Mouse (Mus musculus) WW6 (cell line): ENCODE measurements at regions not wholly inside any gene's neighbourhood (a gene's known extent, or its start where the extent isn't known, plus 50 kb on each side); places are given as distances from the start of the nearest gene placed in this dataset.
A peak's percentile ranks its signal among the peaks of the same experiment; 100 is the strongest.
"Not testable (repeated sequence)": the region's sequence is repeated elsewhere in the genome, so short reads cannot be mapped to it uniquely, and the experiment has no call there.

ENCODE experiments used
- DNase-seq: peaks from one replicate; pipeline ENCODE4 v3.0.0-alpha.2; 2013; ENCODE audit warnings: low read depth, low spot score

GRCm38 (mm10) chr2:95433996-95434395 is 884.0 kb upstream of the Lrrc4c start:
- DNase-seq = not testable (repeated sequence)

GRCm38 (mm10) chr2:95440957-95441356 is 877.0 kb upstream of the Lrrc4c start:
- no peak for DNase-seq

GRCm38 (mm10) chr2:95443245-95443799 is 874.6 kb upstream of the Lrrc4c start:
- DNase-seq = no peak

- DNase-seq = peak; percentile 40
Observed at GRCm38 (mm10) chr2:95448897-95449296, 869.1 kb upstream of the Lrrc4c start.

- DNase-seq = no peak
Observed at GRCm38 (mm10) chr2:95479827-95480226, 838.1 kb upstream of the Lrrc4c start.

GRCm38 (mm10) chr2:95483397-95483796 is 834.6 kb upstream of the Lrrc4c start:
- no peak for DNase-seq

DNA sequence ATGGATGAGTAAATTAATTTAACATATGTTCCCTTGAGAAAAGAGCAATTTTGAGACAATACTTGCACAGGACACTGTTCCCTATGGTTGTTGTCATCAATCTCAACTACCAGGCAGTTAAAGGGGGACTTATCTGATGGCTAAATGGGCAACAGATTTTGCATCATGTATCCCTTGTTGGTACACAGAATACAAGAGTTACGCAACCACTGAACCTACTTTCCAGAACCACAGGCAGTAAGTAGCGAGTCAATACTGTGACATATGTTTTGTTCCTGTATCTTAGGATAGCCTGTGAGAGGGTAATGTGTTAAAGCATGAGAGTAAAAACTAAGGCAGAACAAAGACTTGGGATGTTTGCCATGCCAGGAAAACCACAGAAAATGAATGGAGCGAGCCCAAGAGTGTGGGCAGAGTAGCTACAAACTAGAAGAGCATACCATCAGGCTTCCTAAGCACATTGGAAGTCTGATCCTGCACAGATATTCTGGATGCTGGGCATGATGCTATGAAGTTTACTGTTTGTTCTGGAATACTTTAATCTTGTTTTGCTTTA is 830.3 kb upstream of the Lrrc4c start:
- no peak for DNase-seq

GRCm38 (mm10) chr2:95494026-95494697 is 823.8 kb upstream of the Lrrc4c start:
- DNase-seq = no peak

DNA sequence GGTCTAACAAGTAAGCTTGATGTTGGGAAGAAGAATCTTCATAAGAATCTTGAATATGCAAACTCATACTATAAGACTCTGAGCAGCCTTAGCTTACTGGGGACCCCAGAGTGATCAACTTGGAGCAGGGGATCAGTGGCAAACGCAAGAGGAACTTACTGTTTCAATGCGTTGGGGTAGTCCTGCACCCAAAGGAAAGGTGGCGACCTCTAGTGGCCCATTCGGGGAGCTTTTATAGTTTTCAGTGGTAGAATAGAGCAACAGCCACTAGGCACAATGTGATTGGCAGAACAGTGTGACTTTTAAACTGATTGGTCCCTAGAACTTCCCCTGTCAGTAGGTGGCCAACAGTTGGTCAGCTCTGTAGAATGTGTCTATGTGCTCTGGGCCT is 823.3 kb upstream of the Lrrc4c start:
- DNase-seq = peak; percentile 29

- DNase-seq = no peak
Observed at GRCm38 (mm10) chr2:95511286-95511685, 806.7 kb upstream of the Lrrc4c start.

DNA sequence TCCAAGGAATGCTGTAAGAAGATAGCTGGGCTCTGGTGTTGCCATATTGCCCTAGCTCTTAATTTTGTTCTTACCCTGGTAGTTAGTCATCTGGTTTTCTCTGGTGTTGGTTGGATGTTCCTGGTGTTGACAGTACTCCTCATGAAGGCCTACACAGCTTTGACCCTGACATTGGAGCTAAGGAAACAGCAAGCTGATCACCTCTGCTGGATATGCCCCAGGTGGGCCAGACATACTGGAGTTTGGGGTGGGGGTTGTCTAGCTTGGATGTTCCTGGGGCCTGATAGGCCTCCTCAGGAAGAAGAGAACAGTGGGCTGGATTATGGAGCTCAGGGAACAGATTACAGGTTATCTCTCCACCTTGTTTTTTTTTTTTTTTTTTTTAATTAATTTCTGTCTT is 796.3 kb upstream of the Lrrc4c start:
- DNase-seq = no peak

GRCm38 (mm10) chr2:95524590-95525266 is 793.2 kb upstream of the Lrrc4c start:
- no peak for DNase-seq

DNA sequence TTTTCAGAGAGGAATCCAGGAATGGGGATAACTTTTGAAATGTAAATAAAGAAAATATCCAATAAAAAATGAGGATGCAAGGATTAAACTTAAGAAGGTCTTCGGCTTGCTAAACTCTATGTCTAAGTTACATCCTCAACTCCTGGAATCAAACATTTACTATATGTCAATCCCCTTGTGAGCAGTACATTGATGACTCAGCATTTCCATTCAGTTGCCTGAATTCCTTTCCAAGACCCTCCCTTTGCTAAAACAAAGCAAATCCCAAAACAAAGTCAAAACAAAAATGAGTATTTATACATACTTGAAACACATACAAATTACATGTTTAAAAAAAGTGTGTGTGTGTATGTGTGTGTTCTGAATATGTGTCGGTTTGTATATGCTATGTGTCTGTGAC is 753.9 kb upstream of the Lrrc4c start:
- no peak for DNase-seq

DNA sequence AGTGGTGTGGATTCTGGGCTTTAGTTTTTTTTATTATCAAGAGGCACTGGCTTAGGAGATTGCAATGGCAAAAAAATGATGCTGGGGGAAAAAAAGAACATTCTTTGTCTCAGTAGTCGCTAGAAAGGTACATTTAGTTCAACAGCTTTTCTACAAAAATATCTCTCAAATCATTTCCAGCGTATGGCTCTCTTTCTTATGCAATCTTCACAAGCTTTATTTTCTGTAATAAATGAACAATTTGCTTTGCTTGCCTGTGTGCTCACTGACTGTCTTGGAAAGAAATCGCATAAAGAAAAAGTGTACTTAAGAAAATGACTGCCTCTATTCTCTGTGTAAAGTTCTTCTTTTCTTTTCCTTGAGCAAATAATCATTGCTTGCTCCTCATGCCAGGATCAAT is 742.1 kb upstream of the Lrrc4c start:
- no peak for DNase-seq

- no peak for DNase-seq
Observed at GRCm38 (mm10) chr2:95579201-95579600, 738.8 kb upstream of the Lrrc4c start.

GRCm38 (mm10) chr2:95586002-95586401 is 732.0 kb upstream of the Lrrc4c start:
- no peak for DNase-seq

DNA sequence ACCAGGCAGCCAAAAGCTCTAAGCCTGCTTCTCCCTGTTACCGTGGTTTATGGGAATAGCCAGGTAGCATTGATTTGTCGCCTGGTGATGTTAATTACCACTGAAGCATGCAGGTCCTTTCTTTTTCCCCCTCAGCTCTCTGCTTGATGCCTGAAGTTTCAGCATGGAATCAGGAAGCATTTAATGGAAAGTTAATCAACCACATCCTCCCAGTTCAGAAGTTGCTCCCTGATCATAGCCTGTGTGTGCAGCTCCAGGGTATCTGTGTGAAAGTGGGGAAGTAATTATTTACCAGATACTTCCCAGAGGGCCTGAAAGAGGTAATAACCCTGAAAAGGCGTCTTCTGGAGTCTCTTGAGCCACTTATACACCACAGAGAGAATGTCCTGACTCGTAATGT is 730.9 kb upstream of the Lrrc4c start:
- no peak for DNase-seq

GRCm38 (mm10) chr2:95613354-95613753 is 704.6 kb upstream of the Lrrc4c start:
- no peak for DNase-seq

DNA sequence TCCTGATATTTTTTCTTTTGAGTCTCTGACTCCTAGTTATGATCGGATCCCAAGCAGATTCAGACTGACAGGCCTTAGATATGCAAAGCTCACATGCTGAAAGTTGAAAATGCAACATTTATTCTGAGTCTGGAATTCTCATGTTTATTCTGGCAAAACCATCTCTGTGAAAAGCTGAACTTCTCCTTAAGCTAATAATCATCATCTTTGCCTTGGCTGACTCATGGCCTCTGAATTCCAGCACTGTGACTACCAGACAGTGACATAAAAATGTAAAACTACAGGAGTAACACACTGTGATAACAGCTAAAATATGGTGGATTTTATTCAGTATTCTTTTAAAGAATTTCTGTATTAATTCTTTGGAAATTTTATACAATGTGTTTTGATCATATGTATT is 680.4 kb upstream of the Lrrc4c start:
- DNase-seq = no peak

- peak; percentile 4 for DNase-seq
Observed at GRCm38 (mm10) chr2:95674347-95674746, 643.6 kb upstream of the Lrrc4c start.

DNA sequence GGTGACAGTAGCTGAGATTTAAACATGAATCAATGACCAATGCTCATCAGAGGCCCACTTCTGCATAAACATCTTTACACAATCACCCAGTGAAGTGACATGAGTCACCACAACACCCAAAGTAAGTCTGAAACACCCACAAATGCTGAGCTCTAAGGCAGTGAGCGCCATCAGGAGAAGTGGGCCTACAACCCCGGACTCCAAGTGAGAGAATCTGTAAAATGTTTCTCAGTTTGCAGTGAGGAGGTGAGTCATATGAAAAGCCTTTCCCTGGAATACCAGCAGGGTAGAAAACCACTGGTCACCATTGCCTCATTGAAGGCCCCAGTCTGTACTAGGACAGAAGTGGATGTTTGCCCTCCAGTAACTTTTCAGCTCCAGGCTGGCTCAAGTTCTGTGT is 602.6 kb upstream of the Lrrc4c start:
- DNase-seq = no peak
